Mouse (Mus musculus): Measurements from ENCODE around the gene Phrf1.

DNA sequence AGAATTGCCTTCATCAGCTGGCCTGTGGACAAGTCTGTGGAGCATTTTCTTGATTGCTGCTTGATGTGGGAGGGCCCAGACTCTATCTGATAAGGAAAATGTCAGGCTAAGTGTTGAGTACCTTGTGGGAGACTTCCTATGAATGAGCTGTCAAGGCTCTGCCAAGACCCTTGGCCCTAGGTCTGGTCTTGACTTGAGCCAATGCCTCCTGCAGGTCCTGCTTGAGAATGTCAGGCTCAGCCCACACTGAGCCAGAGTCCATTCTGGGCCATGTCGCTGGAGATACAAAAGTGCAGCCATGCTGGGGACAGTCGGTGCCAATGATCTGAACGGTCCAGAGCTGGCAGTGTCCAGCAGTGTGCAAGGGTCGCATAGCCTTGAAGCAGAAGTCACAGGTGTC lies 54.2 kb downstream of the Phrf1 start:
- TF ChIP-seq CTCF (IDR thresholded peaks at IDR 0.05; ENCODE audit: borderline replicate concordance, insufficient read depth, low read length) (no peak), POLR2A (IDR thresholded peaks at IDR 0.05; ENCODE audit: low read depth, low read length) (no peak)
